Mouse (Mus musculus) ZHBTc4 (cell line): ENCODE data around the gene Gm10424.
"Not testable (repeated sequence)": the region's sequence is repeated elsewhere in the genome, so short reads cannot be mapped to it uniquely, and the experiment has no call there.

Experiments
- DNase-seq: peaks from one replicate; pipeline ENCODE4 v3.0.0-alpha.2; 2011; ENCODE audit warnings: low read depth, low spot score

Gm10424 gene

DNA sequence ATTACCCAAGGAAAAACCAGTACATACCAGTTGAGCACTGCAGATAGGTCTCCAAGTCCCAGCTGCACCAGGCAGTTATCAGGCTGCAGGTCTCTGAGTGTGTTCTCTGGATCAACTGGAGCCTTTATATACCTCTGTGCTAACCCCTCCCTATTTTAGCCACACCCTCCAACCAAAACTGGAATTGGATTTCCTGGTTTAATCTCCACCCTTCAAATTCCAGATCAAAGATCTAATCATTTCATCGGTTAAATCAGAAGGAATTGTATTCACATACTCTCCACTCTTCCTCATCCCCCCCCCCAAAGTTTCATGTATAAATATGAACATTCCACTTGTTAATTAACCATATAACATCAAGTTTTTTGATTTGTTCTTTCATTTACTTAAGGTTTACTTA lies at the start of gene Gm10424:
Gm10424 (minus strand) TSS at position 101 of the 400 bp plus-strand sequence.
- DNase-seq = not testable (repeated sequence)

DNA sequence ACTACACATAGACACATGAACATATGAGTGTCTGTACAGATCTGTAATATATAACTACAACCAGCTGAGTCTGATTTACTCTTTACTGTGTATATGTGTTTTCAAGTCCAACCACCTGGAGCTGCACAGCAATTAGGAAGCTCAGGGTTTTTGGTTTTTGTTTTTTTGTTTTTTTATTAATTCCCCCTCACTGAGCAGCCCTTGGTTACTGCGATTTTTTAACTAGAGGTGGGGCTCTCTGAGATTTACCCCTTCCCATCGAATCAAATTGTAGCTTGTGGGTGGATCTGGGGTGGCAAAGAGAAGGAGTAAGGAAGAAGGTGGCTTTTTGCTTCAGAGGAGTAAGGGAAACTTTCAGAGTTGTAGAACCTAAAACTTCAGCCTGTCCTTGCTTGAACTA lies 33.0 kb upstream of the Gm10424 start, which contains the start of gene Gm3259:
Gm3259 (plus strand) TSS at position 301 of the 400 bp plus-strand sequence.
- not testable (repeated sequence) for DNase-seq
